Mouse (Mus musculus): Measurements from ENCODE around the gene Srarp. TPM values are rescaled to one million over a fixed set of nuclear protein-coding genes. Genes with fewer than 3 reads are reported as not detected.
A peak's percentile ranks its signal among the peaks of the same experiment; 100 is the strongest.

Srarp gene
- total and polyA plus RNA-seq, 3 experiments, result 0.94 to 2.2 (median 1.6) TPM

DNA sequence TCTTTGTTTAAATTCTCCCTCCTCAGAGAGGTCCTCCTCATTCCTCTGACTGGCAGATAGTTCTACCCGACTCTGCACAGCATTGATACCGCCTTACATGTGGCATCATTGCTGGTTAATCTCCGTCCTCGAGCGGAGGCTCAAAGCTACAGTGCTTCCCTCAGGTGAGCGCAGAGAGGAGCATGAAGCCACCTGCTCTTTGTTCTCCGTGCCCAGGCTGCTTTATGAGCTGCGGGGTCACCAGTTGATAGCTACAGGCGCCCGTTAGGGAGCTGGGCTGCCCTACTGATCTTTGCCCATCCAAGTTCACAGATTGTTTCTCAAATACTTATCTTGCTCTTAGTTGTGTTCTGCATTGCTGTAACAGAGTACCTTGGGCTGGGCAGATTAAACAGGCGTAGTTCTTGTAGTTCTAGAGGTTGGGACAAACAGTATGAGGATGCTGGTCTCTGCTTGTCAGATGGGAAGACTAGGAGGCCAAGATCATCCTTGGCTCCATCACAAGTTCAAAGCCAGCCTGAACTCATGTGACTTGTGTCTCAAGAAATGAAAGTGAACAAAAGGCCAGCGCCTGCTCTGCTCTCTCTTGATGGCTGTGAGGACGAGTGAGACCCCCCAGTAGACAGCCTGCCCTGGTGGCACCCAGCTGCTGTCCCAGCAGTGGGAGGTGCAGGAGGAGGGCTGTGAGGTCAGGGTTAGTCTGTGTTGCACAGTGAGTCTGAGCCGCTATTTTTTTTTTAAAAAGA, 20.5 kb upstream of the Srarp start:
- Histone ChIP-seq H3K27ac (no peak overlapping the region), H3K4me3 (no peak overlapping the region), H3K79me2 (replicated peaks; ENCODE audit: control insufficient read depth, insufficient read depth, low read length) (peaks cover 7% of the 10 kb centered on the region), H3K36me3 (ENCODE audit: control insufficient read depth, insufficient read depth, low read length) (no peaks in the 10 kb centered on the region), H3K4me1 (ENCODE audit: control insufficient read depth, insufficient read depth, low read length) (peaks cover 2% of the 10 kb centered on the region; the same call in 1 of the 2 replicates), H3K9ac (ENCODE audit: low read depth, low read length) (no peak overlapping the region), H3K27me3 (ENCODE audit: control insufficient read depth, insufficient read depth, low read length) (no peaks in the 10 kb centered on the region)
- intact Hi-C loops (cut with DNase I), result no loop called here
- no peak for DNase-seq
- TF ChIP-seq POLR2A (IDR thresholded peaks at IDR 0.05; ENCODE audit: insufficient read depth, low read depth, low read length) (no peak), CTCF (IDR thresholded peaks at IDR 0.05) (no peak), EP300 (IDR thresholded peaks at IDR 0.05; ENCODE audit: insufficient read depth, low read depth, low read length) (no peak)
- WGBS, result 95% methylated on average over 14 of the region's 14 CpGs

- Histone ChIP-seq H3K4me1 (ENCODE audit: control insufficient read depth, insufficient read depth, low read length) (peaks cover 2% of the 10 kb centered on the region; the same call in 1 of the 2 replicates), H3K9ac (ENCODE audit: low read depth, low read length) (no peak overlapping the region), H3K79me2 (replicated peaks; ENCODE audit: control insufficient read depth, insufficient read depth, low read length) (peaks cover 7% of the 10 kb centered on the region), H3K27ac (no peak overlapping the region), H3K4me3 (no peak overlapping the region), H3K27me3 (ENCODE audit: control insufficient read depth, insufficient read depth, low read length) (no peaks in the 10 kb centered on the region), H3K36me3 (ENCODE audit: control insufficient read depth, insufficient read depth, low read length) (no peaks in the 10 kb centered on the region)
- DNase-seq, result no peak
- TF ChIP-seq CTCF (IDR thresholded peaks at IDR 0.05) (no peak), EP300 (IDR thresholded peaks at IDR 0.05; ENCODE audit: insufficient read depth, low read depth, low read length) (no peak), POLR2A (IDR thresholded peaks at IDR 0.05; ENCODE audit: insufficient read depth, low read depth, low read length) (no peak)
- 91% methylated on average over 4 of the region's 4 CpGs for WGBS
- intact Hi-C loops (cut with DNase I), result no loop called here
These were observed 19.6 kb upstream of the Srarp start for GRCm38 (mm10) chr4:141455526-141455925.

DNA sequence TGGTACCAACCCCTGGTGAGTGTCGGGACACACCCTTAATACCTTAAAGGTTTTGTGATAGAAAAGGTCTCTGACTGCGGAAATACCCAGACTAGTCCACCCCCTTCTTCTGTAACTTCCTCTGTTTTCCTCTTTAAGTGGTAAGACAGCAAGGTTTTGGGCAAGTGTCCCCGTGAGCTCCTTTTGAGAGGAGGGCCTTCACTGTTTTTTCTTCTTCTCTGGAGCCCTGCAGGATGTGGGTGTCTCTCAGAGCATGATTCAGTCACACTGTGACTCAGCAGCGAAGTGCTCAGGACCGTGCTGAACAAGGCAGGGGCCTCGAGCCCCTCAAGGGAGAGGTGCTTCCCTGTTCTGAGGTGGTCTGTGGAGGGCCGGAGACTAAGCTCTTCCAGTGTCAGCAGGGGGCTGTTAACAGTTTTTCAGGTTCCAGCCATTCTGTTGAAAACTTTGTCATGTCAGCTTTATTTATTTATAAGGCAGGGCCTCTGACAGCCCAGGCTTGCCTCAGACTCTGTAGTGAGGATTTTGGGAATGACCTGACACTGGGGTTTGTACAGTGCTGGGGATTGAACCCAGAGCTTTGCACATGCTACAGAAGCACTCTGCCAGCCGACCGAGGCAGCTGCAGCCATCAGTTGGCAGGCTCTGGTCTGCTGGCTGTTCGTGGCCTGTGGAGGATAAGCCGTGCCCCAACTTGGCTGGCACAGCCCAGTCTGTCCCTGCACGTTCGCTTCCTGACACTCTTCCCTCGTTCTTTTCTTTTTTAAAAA, 18.9 kb upstream of the Srarp start:
- H3K4me3 ChIP-seq, result no peak overlapping the region
- peak in 1 of 2 experiments; percentile 28 for DNase-seq
- peaks cover 2% of the 10 kb centered on the region; the same call in 1 of the 2 replicates for H3K4me1 ChIP-seq (ENCODE audit: control insufficient read depth, insufficient read depth, low read length)
- intact Hi-C loops (cut with DNase I), result loop anchor here (5.0 kb wide), 1 partner anchor 38 kb away; no protein-coding TSS in a partner anchor
- no peak overlapping the region for H3K9ac ChIP-seq (ENCODE audit: low read depth, low read length)
- 50% methylated on average over 14 of the region's 14 CpGs for WGBS
- TF ChIP-seq CTCF (IDR thresholded peaks at IDR 0.05), result no peak
- no peak for TF ChIP-seq POLR2A (IDR thresholded peaks at IDR 0.05; ENCODE audit: insufficient read depth, low read depth, low read length)
- no peak for TF ChIP-seq EP300 (IDR thresholded peaks at IDR 0.05; ENCODE audit: insufficient read depth, low read depth, low read length)
- H3K27me3 ChIP-seq (ENCODE audit: control insufficient read depth, insufficient read depth, low read length), result no peaks in the 10 kb centered on the region
- peaks cover 6% of the 10 kb centered on the region for H3K79me2 ChIP-seq (replicated peaks; ENCODE audit: control insufficient read depth, insufficient read depth, low read length)
- peak overlapping the region; percentile 8; the same call in 1 of the 2 replicates for H3K27ac ChIP-seq
- no peaks in the 10 kb centered on the region for H3K36me3 ChIP-seq (ENCODE audit: control insufficient read depth, insufficient read depth, low read length)

DNA sequence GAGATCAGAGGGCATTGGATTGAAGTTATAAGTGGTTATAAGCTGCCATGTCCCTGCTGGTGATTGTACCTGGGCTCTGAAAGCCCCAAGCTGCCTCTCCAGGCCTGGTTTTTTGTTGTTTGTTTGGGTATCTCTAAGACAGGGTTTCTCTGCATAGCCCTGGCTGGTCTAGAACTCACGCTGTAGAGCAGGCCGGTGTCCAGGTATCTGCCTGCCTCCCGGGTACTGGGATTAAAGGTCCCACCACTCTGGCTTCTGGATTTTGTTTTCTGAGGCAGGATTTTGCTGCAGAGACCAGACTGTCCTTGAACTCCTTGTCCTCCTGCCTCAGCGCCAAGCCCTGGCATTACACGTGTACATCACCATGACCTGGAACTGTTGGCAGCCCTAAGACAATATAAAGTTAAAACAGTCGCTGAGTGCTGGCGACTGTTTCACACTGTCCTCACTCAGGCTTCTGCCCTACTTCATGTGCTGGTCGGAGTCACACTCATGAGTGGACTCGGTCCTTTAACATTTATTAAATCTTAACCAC, 16.1 kb upstream of the Srarp start:
- Histone ChIP-seq H3K36me3 (ENCODE audit: control insufficient read depth, insufficient read depth, low read length) (no peaks in the 10 kb centered on the region), H3K4me1 (ENCODE audit: control insufficient read depth, insufficient read depth, low read length) (peaks cover 1% of the 10 kb centered on the region; the same call in 1 of the 2 replicates), H3K27me3 (ENCODE audit: control insufficient read depth, insufficient read depth, low read length) (no peaks in the 10 kb centered on the region), H3K4me3 (no peak overlapping the region), H3K79me2 (replicated peaks; ENCODE audit: control insufficient read depth, insufficient read depth, low read length) (peaks cover 5% of the 10 kb centered on the region; the same call in 1 of the 2 replicates), H3K9ac (ENCODE audit: low read depth, low read length) (no peak overlapping the region), H3K27ac (peak overlapping the region; percentile 20; the same call in 1 of the 2 replicates)
- 85% methylated on average over 9 of the region's 9 CpGs for WGBS
- peak in 1 of 2 experiments; percentile 17 for DNase-seq
- TF ChIP-seq POLR2A (IDR thresholded peaks at IDR 0.05; ENCODE audit: insufficient read depth, low read depth, low read length) (no peak), CTCF (IDR thresholded peaks at IDR 0.05) (no peak), EP300 (IDR thresholded peaks at IDR 0.05; ENCODE audit: insufficient read depth, low read depth, low read length) (no peak)
- intact Hi-C loops (cut with DNase I), result loop anchor here (5.0 kb wide), 1 partner anchor 40 kb away; no protein-coding TSS in a partner anchor

- intact Hi-C loops (cut with DNase I), result loop anchor here (5.0 kb wide), 1 partner anchor 41 kb away; no protein-coding TSS in a partner anchor
- no peak overlapping the region for H3K9ac ChIP-seq (ENCODE audit: low read depth, low read length)
- peaks cover 5% of the 10 kb centered on the region; the same call in 1 of the 2 replicates for H3K79me2 ChIP-seq (replicated peaks; ENCODE audit: control insufficient read depth, insufficient read depth, low read length)
- no peak for DNase-seq
- no peaks in the 10 kb centered on the region for H3K36me3 ChIP-seq (ENCODE audit: control insufficient read depth, insufficient read depth, low read length)
- no peak overlapping the region for H3K27ac ChIP-seq
- peaks cover 1% of the 10 kb centered on the region; the same call in 1 of the 2 replicates for H3K4me1 ChIP-seq (ENCODE audit: control insufficient read depth, insufficient read depth, low read length)
- H3K27me3 ChIP-seq (ENCODE audit: control insufficient read depth, insufficient read depth, low read length), result no peaks in the 10 kb centered on the region
- TF ChIP-seq POLR2A (IDR thresholded peaks at IDR 0.05; ENCODE audit: insufficient read depth, low read depth, low read length), result no peak
- no peak for TF ChIP-seq EP300 (IDR thresholded peaks at IDR 0.05; ENCODE audit: insufficient read depth, low read depth, low read length)
- no peak for TF ChIP-seq CTCF (IDR thresholded peaks at IDR 0.05)
- no peak overlapping the region for H3K4me3 ChIP-seq
- 80% methylated on average over 2 of the region's 2 CpGs for WGBS
These were observed 15.3 kb upstream of the Srarp start for GRCm38 (mm10) chr4:141451251-141451650.

Measured in heart, adult 2 months (tissue).